Mouse (Mus musculus) CH12.LX (cell line): Measurements from ENCODE around the gene Scml4. TPM values are rescaled to one million over a fixed set of nuclear protein-coding genes. Genes with fewer than 3 reads are reported as not detected.

Experiments
- DNase-seq: peaks from one replicate; pipeline ENCODE4 v3.0.0-alpha.2; 2013; ENCODE audit errors: extremely low read depth
- H3K27ac ChIP-seq: 2 replicates; pipeline ENCODE4 v1.5.1; 2012; ENCODE audit warnings: low read depth, mild to moderate bottlenecking, control low read depth, moderate library complexity; ENCODE audit not compliant: insufficient read depth
- H3K27me3 ChIP-seq: replicated peaks from 2 replicates; pipeline ENCODE3; 2012; ENCODE audit warnings: inconsistent platforms
- H3K36me3 ChIP-seq, 2 experiments: replicated peaks in 1 of 2; 2 replicates each; pipeline versions ENCODE3 to v1.6.1; 2012; ENCODE audit warnings: inconsistent platforms in 1 of 2, low read length in 1 of 2, mild to moderate bottlenecking in 1 of 2, mixed read lengths in 1 of 2, moderate library complexity in 1 of 2; ENCODE audit not compliant: control insufficient read depth in 1 of 2, insufficient read depth in 1 of 2
- H3K4me1 ChIP-seq, 2 experiments: 2 replicates each; pipeline ENCODE4 v1.6.1; 2012; ENCODE audit warnings: inconsistent platforms in 1 of 2, moderate library complexity in 1 of 2; ENCODE audit not compliant: insufficient read depth in 2 of 2, control insufficient read depth in 1 of 2
- H3K4me2 ChIP-seq: 2 replicates; pipeline ENCODE4 v1.6.1; 2012; ENCODE audit warnings: low read depth, mild to moderate bottlenecking, control low read depth; ENCODE audit not compliant: poor library complexity, insufficient read depth, severe bottlenecking
- H3K4me3 ChIP-seq, 3 experiments: fragments of 150-350 bp in 1 of 3; sonication (generic) in 1 of 3; replicated peaks in 1 of 3; 2 replicates each; pipeline versions ENCODE3 to v1.5.1; 2011 to 2012; ENCODE audit warnings: low read depth in 2 of 3, low read length in 2 of 3, mild to moderate bottlenecking in 2 of 3, moderate library complexity in 2 of 3, control low read depth in 1 of 3, improper control_type of control experiment in 1 of 3, inconsistent platforms in 1 of 3, mixed read lengths in 1 of 3; ENCODE audit not compliant: poor library complexity in 1 of 3
- H3K79me2 ChIP-seq: replicated peaks from 2 replicates; pipeline ENCODE4 v1.6.1; 2012; ENCODE audit warnings: mild to moderate bottlenecking, moderate library complexity; ENCODE audit not compliant: control insufficient read depth, poor library complexity, insufficient read depth, severe bottlenecking; ENCODE audit errors: extremely low read depth
- H3K9ac ChIP-seq: 2 replicates; pipeline ENCODE4 v1.6.1; 2012; ENCODE audit warnings: low read depth, mild to moderate bottlenecking, control low read depth, moderate library complexity; ENCODE audit not compliant: insufficient read depth
- H3K9me3 ChIP-seq: replicated peaks from 2 replicates; pipeline ENCODE3; 2012; ENCODE audit warnings: low read length, inconsistent platforms, mixed read lengths
- BHLHE40 ChIP-seq: IDR thresholded peaks from 2 replicates; pipeline ENCODE4 v1.6.1; 2011; ENCODE audit warnings: mild to moderate bottlenecking, low read depth, low read length, improper control_type of control experiment
- CHD2 ChIP-seq: IDR thresholded peaks from 2 replicates; pipeline ENCODE4 v1.6.1; 2011; ENCODE audit warnings: low read length, improper control_type of control experiment
- CTCF ChIP-seq, 2 experiments: IDR thresholded peaks in 1 of 2; conservative IDR thresholded peaks in 1 of 2; 2 replicates each; pipeline ENCODE4 v1.5.1; 2011 to 2012; ENCODE audit warnings: low read depth in 2 of 2, low read length in 2 of 2, improper control_type of control experiment in 1 of 2, inconsistent platforms in 1 of 2, mild to moderate bottlenecking in 1 of 2, moderate library complexity in 1 of 2
- EP300 ChIP-seq: IDR thresholded peaks from 2 replicates; pipeline ENCODE4 v1.6.1; 2011; ENCODE audit warnings: low read length, improper control_type of control experiment
- GABPA ChIP-seq: IDR thresholded peaks from 2 replicates; pipeline ENCODE4 v1.6.1; 2012; ENCODE audit warnings: low read depth, low read length, improper control_type of control experiment, inconsistent platforms; ENCODE audit not compliant: insufficient replicate concordance
- IRF4 ChIP-seq: IDR thresholded peaks from 2 replicates; pipeline ENCODE4 v1.6.1; 2014; ENCODE audit warnings: low read depth, mild to moderate bottlenecking, inconsistent platforms, low read length, improper control_type of control experiment
- JUN ChIP-seq: IDR thresholded peaks from 2 replicates; pipeline ENCODE4 v1.6.1; 2011; ENCODE audit warnings: low read depth, mild to moderate bottlenecking, low read length, improper control_type of control experiment, moderate library complexity; ENCODE audit not compliant: insufficient read depth
- JUND ChIP-seq: conservative IDR thresholded peaks from 2 replicates; pipeline ENCODE4 v1.6.1; 2011; ENCODE audit warnings: low read depth, low read length, improper control_type of control experiment
- KAT2A ChIP-seq: IDR thresholded peaks from 2 replicates; pipeline ENCODE4 v1.6.1; 2012; ENCODE audit warnings: low read length, improper control_type of control experiment, inconsistent platforms; ENCODE audit not compliant: insufficient replicate concordance
- NELFE ChIP-seq: IDR thresholded peaks from 2 replicates; pipeline ENCODE4 v1.6.1; 2011; ENCODE audit warnings: low read depth, low read length, improper control_type of control experiment
- NRF1 ChIP-seq: IDR thresholded peaks from 2 replicates; pipeline ENCODE4 v1.6.1; 2014; ENCODE audit warnings: low read depth, mild to moderate bottlenecking, inconsistent platforms, low read length, improper control_type of control experiment, moderate library complexity
- POLR2AphosphoS2 ChIP-seq: IDR thresholded peaks from 2 replicates; pipeline ENCODE4 v1.6.1; 2011; ENCODE audit warnings: low read depth, low read length, improper control_type of control experiment
- RAD21 ChIP-seq: IDR thresholded peaks from 2 replicates; pipeline ENCODE4 v1.6.1; 2011; ENCODE audit warnings: low read depth, mild to moderate bottlenecking, low read length, improper control_type of control experiment, moderate library complexity
- RCOR1 ChIP-seq: conservative IDR thresholded peaks from 2 replicates; pipeline ENCODE4 v1.6.1; 2012; ENCODE audit warnings: low read depth, mild to moderate bottlenecking, inconsistent platforms, low read length, improper control_type of control experiment
- SIN3A ChIP-seq: IDR thresholded peaks from 2 replicates; pipeline ENCODE4 v1.6.1; 2012; ENCODE audit warnings: low read length, improper control_type of control experiment, inconsistent platforms
- TBP ChIP-seq: conservative IDR thresholded peaks from 2 replicates; pipeline ENCODE4 v1.6.1; 2011; ENCODE audit warnings: low read depth, low read length, improper control_type of control experiment
- TCF12 ChIP-seq: IDR thresholded peaks from 2 replicates; pipeline ENCODE4 v1.6.1; 2014; ENCODE audit warnings: low read depth, mild to moderate bottlenecking, inconsistent platforms, low read length, improper control_type of control experiment
- USF1 ChIP-seq: IDR thresholded peaks from 2 replicates; pipeline ENCODE4 v1.6.1; 2014; ENCODE audit warnings: low read depth, mild to moderate bottlenecking, inconsistent platforms, low read length, improper control_type of control experiment
- ZMIZ1 ChIP-seq: IDR thresholded peaks from 2 replicates; pipeline ENCODE4 v1.6.1; 2012; ENCODE audit warnings: low read depth, mild to moderate bottlenecking, inconsistent platforms, low read length, improper control_type of control experiment
- dilution Hi-C: fragments of 300-500 bp; cut with MboI; formaldehyde crosslinking; loops from 2 replicates; pipeline ENCODE4 v1.14.3; 2020; ENCODE audit warnings: low sequenced_read_pairs; ENCODE audit not compliant: extremely low pct_unique_long_range_greater_than_20kb, extremely low pct_ligation_motif_present
- in situ Hi-C: fragments of 300-500 bp; cut with MboI; formaldehyde crosslinking; loops from 3 replicates; pipeline ENCODE4 v1.14.3; 2019; ENCODE audit warnings: low sequenced_read_pairs, low pct_ligation_motif_present, low pct_unique_long_range_greater_than_20kb, mixed read lengths
- polyA plus RNA-seq: library from polyadenylated mRNA; unstranded; fragments of >175 nt; gene quantifications from 2 replicates; pipeline ENCODE4 v1.2.1, GENCODE M21; 2012; ENCODE audit warnings: low read depth; ENCODE audit not compliant: insufficient read length
- total RNA-seq, 2 experiments: library from RNA; depleted of rRNA; stranded (reverse); fragments of 300-350 nt in 1 of 2; fragments of >200 nt in 1 of 2; gene quantifications; 2 replicates each; pipeline ENCODE4 v1.2.3; 2012 to 2014

Gene Scml4
- total and polyA plus RNA-seq, 3 experiments = 2.7 to 3.3 (median 3.0) TPM

DNA sequence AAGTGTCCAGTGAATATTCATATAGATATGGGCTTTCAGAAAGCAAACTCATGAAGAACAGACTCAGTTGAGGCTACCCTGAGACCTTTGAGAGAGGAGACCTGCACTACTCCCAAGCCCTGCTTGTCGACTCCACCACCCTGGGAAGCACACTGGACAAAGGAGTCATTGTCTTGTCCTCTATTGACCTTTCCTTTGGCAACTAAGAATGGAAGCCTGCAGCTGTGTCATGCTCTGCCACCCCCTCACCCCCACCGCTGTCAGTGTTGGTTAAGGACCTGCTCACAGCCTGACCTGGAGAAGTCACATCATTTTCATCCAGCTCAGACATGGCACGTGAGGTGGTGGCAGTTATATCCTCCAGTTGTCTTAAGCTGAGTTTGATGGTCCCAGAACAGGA, 34.1 kb downstream of the Scml4 start:
- Histone ChIP-seq H3K9me3 (no peaks in the 10 kb centered on the region), H3K27me3 (no peaks in the 10 kb centered on the region), H3K36me3 (no peaks in the 10 kb centered on the region), H3K4me2 (no peak overlapping the region), H3K4me1 (peaks cover 6 to 33% of the 10 kb centered on the region in 2 experiments; a peak in 3 of 4 replicates), H3K4me3 (no peak overlapping the region), H3K9ac (no peak overlapping the region), H3K27ac (no peak overlapping the region), H3K79me2 (no peaks in the 10 kb centered on the region)
- dilution Hi-C loops = no loop called here
- no peak for TF ChIP-seq ZMIZ1
- TF ChIP-seq POLR2AphosphoS2 = no peak
- TF ChIP-seq CTCF (conservative IDR thresholded peaks at IDR 0.05 in 1 of 2, IDR thresholded peaks at IDR 0.05 in 1 of 2; ENCODE audit: low read depth in 2 of 2, low read length in 2 of 2) = no peak
- no peak for DNase-seq
- in situ Hi-C loops = no loop called here

DNA sequence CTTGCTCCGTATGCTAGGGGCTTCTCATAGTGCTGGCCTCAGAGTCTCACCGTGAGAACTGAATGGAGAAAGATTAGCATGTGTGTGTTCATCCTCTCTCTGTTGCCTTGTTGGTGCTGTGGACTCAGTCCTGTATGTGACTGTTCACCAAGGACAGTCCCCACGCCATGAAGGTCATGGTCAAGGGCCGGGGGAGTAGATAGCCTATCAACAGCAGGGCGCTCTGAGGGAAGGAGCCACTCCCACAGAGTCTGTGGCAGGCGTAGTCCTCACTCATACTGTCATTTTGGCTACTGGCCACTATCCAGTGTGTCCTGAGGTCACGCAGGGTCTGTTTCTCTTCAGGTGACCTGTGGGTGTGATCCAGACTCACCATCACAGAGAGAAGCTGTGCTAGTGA, 34.5 kb downstream of the Scml4 start:
- H3K4me3 ChIP-seq = no peak overlapping the region
- dilution Hi-C loops (no loop called here), in situ Hi-C loops (no loop called here)
- H3K4me2 ChIP-seq = no peak overlapping the region
- H3K27me3 ChIP-seq = no peaks in the 10 kb centered on the region
- no peak for TF ChIP-seq RAD21
- no peak for TF ChIP-seq GABPA
- no peak for TF ChIP-seq JUN
- no peak for TF ChIP-seq USF1
- no peak for TF ChIP-seq CTCF (conservative IDR thresholded peaks at IDR 0.05 in 1 of 2, IDR thresholded peaks at IDR 0.05 in 1 of 2; ENCODE audit: low read depth in 2 of 2, low read length in 2 of 2)
- TF ChIP-seq BHLHE40 = no peak
- TF ChIP-seq CHD2 = no peak
- no peak for TF ChIP-seq SIN3A
- no peak for TF ChIP-seq RCOR1
- TF ChIP-seq JUND = no peak
- no peaks in the 10 kb centered on the region for H3K9me3 ChIP-seq
- DNase-seq = no peak
- H3K79me2 ChIP-seq = no peaks in the 10 kb centered on the region
- H3K9ac ChIP-seq = no peak overlapping the region
- no peaks in the 10 kb centered on the region for H3K36me3 ChIP-seq
- H3K4me1 ChIP-seq = peaks cover 6 to 37% of the 10 kb centered on the region in 2 experiments; a peak in 3 of 4 replicates
- H3K27ac ChIP-seq = no peak overlapping the region

DNA sequence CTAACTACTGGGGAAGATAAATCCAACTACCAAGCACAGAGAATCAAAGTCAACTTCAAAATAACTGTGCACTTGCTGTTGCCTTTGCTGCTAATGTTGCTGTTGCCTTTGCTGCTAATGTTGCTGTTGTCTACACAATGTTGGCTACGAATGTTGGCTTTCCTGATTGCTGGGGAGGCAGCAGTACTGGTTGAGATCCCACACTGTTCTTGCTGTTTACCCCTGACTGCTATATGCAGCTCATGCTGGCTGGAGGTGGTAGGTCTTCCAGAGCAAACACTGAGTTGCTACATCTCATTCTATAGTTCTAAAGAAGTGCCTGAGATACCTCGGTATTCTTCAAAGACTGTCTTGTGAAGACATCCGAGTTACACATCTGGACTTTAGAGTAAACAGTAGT, 36.5 kb downstream of the Scml4 start:
- Histone ChIP-seq H3K9me3 (no peaks in the 10 kb centered on the region), H3K27ac (no peak overlapping the region), H3K36me3 (no peaks in the 10 kb centered on the region), H3K9ac (no peak overlapping the region), H3K4me1 (peaks cover 6 to 57% of the 10 kb centered on the region in 2 experiments; a peak in 3 of 4 replicates), H3K4me3 (no peak overlapping the region), H3K27me3 (no peaks in the 10 kb centered on the region), H3K79me2 (no peaks in the 10 kb centered on the region), H3K4me2 (no peak overlapping the region)
- no peak for DNase-seq
- in situ Hi-C loops = no loop called here
- dilution Hi-C loops = no loop called here
- TF ChIP-seq TCF12 = no peak
- no peak for TF ChIP-seq NRF1
- no peak for TF ChIP-seq KAT2A
- TF ChIP-seq NELFE = no peak
- no peak for TF ChIP-seq IRF4
- TF ChIP-seq TBP = no peak
- TF ChIP-seq EP300 = no peak
- no peak for TF ChIP-seq SIN3A
